Mouse (Mus musculus): ENCODE results near the gene Apol6.

DNA sequence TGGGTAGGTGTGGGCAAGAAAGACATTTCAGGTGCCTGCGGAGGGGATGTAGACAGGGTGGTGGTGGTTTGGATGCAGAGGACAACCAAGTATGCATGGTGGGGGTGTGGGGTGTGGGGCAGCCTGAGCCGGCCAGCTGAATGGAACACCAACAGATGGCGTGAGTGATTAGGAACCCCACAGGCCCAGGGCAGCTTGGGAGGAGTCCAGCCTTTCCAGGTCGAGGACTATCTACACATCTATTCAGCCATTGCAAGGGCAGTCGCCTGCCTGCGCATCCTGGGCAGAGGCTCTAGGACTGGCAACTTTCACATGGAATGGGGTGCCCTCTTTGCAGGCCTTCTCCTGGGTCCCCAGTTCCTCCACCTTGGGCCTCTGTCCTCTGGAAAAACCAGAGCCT lies 10.0 kb upstream of the Apol6 start:
- TF ChIP-seq CTCF (IDR thresholded peaks at IDR 0.05; ENCODE audit: extremely low read depth, insufficient read length, insufficient replicate concordance, low read depth, low read length) (no peak), POLR2A (IDR thresholded peaks at IDR 0.05; ENCODE audit: low read depth, low read length) (no peak)

Data from small intestine, adult 2 months (tissue).